Mouse (Mus musculus) heart, adult 9 months (tissue): ENCODE data around the gene Nr1i3.

Source experiments
- DNase-seq, 2 experiments: peaks; one replicate each; pipeline ENCODE4 v3.0.0; 2022; ENCODE audit warnings: low spot score in 2 of 2

Nr1i3 gene

GRCm38 (mm10) chr1:171213801-171214496 is at the start of gene Nr1i3:
Gene Nr1i3, plus strand, starts transcription at chr1:171213970.
- DNase-seq, result no peak

DNA sequence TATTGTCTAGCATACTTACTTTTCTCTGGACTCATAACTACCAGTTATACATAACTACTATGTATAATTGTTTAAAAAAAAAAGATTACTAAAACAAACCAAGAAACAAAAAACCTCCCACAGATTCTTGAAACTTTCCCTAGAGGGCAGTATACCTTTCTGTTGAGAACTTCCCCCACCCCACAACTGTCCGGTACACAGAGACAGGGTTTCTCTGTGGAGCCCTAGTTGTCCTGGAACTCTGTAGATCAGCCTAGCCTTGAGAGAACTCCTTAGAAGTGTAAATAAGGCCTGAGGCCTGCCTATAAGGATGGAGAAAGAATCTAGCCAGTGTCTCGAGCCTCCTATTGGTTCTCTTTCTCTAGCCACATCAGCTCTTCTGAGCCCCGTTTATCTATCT is 49.5 kb upstream of the Nr1i3 start:
- DNase-seq, result peak; percentile 16 to 39

DNA sequence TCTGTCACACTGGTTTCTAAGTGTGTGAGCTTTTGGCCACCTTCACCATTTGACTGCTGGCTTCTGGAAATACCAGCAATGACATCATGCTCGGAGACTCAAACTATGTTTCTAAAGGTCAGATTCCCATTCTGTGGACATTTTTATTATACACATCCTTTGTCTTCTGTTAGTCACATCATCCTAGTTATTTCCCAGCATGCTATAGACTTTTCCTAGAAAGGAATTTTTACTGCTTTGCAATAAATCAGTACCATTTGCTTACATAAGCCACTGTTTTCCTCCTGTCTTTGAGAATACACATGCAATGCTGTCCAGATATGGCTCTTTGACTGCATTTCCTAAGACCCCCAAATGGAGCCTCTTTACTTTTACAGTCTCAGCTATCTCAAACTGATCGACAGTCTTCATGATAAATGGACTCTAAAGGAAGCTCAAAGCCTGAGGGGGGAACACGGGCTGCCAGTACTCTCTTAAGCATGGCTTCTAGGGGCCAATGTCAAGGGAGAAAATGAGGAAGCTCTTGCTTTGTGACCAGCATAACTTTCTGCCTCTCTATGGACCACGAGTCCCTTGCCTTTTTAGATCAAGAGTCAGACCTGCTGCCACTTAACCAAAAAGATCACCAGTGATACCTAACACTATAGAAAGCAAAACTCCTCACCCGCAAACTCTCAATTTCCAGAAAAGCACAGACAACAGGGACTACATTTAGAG is 48.0 kb upstream of the Nr1i3 start:
- DNase-seq, result no peak

DNA sequence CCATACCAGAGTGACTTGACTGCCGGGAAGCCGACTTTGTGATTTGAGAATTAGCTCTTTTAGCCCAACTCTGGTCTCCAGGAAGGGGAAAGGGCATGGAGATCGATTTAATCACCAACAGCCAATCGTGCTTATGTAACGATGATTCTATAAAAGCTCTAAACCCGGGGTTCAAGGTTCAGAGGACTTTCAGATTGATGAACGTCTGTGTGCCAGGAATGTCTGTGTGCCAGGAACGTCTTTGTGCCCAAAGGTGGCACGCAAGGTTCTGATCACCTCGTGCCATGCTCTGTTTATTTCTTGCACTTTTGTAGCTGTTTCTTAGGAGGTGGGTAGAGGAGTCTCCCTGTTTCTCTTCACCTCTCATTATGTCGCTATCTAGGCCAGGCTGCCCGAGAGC is 44.9 kb upstream of the Nr1i3 start:
- DNase-seq, result no peak

- no peak for DNase-seq
Observed at GRCm38 (mm10) chr1:171169913-171170312, 43.9 kb upstream of the Nr1i3 start.

DNA sequence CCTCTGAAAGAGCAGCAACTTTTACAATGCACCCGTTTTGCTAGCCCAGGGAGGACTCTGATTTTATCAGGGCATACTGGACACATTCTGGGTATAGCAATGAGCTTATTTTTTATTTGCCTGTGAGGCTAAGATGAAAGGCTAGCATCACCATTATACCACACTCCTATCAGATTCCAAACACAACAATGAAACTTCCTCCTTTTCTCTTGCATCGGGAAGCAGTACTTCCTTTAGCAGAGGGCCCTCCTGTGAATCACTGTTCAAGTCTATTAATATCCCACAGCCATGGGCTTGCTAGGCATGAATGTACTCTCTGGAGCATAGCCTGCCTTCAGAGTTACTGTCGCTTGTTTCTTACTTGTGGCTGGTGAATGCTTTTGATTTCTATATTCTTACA is 42.6 kb upstream of the Nr1i3 start:
- DNase-seq, result peak; percentile 52 to 82

- DNase-seq, result no peak
Observed at GRCm38 (mm10) chr1:171172779-171173178, 41.0 kb upstream of the Nr1i3 start.

- no peak for DNase-seq
Observed at GRCm38 (mm10) chr1:171179487-171180171, 34.1 kb upstream of the Nr1i3 start.

- DNase-seq, result no peak
Observed at GRCm38 (mm10) chr1:171183025-171183424, 30.7 kb upstream of the Nr1i3 start.

- peak; percentile 74 to 78 for DNase-seq
Observed at GRCm38 (mm10) chr1:171183620-171184019, 30.1 kb upstream of the Nr1i3 start.

DNA sequence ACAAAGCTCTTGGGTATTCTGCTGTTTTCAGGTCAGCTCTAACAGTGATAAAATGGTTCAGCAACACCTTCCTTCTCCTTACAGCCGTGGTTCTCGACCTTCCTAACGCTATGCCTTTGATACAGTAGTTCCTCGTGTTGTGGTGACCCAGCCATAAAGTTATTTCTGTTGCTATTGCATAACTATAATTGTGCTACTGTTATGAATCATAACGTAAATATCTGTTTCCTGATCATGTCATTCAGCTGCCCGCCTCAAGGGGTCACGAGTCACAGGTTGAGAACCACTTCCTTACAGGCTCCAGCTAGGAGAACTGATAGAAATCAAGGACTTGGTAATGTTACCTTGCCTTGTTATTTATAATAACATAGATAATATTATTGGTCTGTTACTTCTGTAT is 29.5 kb upstream of the Nr1i3 start:
- peak in 1 of 2 experiments; percentile 66 for DNase-seq

DNA sequence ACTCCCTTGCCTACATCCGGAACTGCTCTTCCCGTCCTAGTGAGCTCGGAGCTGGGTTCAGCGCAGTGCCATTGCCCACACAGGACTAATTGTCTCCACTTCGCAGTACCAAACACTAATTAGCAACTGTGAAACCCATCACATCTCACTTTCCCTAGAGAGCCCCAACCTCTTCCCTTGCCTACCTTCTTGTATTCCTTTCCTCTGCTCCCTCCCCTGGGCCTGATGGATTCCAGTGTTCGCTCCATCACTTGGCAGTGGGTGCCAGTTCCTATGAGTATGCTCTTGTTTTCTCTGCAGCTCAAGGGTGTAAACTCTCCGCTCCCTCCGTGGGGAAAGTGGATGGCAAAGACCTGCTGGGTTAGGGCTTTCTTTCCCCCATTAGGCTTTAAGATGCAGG is 28.1 kb upstream of the Nr1i3 start:
- DNase-seq, result no peak

DNA sequence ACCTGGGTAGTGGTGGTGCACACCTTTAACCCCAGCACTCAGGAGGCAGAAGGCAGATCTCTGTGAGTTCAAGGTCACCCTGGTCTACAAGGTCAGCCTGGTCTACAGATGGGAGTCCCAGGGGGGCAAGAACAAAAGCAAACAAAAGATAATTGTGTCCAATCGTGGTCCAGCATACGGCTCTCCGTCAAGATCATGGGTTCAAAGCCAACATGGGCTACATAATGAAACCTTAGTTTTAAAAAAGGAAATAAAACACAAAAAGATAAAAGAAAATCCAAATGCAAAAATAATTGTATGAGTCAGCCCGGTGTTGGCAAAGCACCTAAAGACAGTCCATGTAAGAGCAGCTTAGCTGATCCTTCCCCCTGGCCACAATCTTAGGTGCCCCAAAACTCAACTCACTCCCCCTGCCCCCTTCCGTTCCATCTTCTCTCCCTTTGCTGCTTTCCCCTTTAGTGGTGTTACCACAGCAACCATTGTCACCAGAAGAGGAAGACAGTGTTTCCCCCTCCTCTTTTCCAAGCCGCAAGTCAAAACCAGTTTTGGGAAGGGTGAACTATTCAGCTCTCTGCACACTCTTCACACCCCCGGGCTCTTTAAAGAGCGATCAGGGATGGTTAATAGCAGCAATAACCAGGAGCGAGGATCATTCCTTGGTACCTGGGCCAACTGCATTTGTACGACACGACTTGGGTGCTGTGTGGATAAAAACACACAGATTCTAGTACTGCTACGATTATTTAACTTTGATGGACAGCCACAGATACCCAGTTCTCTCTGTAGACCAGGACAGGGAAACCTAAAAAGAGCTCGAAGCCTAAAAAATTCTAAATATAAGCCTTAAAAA is 25.7 kb upstream of the Nr1i3 start:
- no peak for DNase-seq

DNA sequence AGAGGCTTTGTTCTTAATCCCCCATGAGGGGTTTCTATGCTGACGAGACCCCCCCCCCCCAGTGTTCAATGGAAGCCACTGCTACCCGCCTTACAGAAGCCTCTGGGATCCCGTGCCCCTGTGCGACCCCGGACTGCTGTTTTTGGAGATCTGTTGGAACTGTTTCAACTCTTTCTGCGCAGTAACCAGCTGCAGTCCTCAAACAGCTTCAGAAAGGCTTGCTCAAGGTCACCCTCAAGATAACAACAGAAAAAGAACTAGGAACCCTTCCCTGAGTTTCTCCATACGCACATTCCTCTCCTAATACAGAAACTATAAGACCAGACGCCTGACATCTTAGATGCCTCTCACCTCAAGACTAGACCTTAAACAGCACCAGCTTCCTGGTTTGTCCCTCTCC is 24.7 kb upstream of the Nr1i3 start:
- DNase-seq, result peak in 1 of 2 experiments; percentile 62

DNA sequence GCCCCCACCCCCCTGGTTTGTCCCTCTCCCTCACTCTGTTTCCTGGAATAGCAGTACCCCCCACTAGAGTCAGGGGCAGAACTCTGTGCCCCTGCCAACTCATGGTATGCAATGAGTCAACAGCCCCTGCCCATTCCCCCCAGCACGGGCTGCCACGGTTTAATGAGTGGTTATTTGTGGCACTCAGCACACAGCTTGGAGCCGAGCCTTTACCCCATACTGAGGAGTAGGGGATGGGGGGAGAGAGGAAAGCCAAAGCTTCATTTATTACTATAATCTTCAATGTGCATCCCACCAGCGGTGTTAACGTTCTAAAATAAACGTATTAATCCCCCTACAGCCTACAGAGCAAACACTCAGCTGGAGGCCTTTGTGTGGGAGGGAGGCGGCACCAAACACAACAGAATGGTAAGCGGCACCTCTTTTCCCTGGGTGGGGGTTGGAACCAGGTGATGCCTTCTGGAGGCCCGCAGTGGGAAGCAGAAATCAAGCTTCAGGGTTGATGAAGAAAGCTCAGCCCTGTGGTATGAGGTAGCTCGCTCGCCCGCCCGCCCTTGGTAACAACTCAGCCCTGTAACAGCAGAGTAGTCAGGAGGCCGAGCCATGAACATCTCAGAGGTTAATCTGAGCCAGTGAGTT is 24.2 kb upstream of the Nr1i3 start:
- DNase-seq, result peak in 1 of 2 experiments; percentile 23

GRCm38 (mm10) chr1:171190832-171191231 is 22.9 kb upstream of the Nr1i3 start:
- DNase-seq, result no peak

DNA sequence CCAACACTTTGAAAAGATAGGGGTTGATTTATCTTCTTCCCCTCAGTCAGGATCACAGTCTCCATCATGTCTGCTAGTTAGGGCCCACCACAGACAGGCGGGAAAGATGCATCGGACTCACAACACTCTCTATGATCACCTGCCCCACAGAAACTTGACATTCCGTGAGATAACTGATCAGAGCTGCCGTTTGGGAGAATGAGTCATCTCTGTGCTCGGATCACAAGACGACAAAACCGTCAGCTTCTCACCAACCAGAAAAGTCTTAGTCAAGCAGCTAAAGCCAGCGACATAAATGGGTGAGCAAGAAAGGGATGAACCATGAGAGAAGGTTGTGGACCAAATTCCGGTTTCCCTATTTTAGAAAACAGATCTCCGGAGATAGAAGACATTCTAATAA is 21.5 kb upstream of the Nr1i3 start:
- DNase-seq, result no peak

- DNase-seq, result no peak
Observed at GRCm38 (mm10) chr1:171193093-171193840, 20.5 kb upstream of the Nr1i3 start.

DNA sequence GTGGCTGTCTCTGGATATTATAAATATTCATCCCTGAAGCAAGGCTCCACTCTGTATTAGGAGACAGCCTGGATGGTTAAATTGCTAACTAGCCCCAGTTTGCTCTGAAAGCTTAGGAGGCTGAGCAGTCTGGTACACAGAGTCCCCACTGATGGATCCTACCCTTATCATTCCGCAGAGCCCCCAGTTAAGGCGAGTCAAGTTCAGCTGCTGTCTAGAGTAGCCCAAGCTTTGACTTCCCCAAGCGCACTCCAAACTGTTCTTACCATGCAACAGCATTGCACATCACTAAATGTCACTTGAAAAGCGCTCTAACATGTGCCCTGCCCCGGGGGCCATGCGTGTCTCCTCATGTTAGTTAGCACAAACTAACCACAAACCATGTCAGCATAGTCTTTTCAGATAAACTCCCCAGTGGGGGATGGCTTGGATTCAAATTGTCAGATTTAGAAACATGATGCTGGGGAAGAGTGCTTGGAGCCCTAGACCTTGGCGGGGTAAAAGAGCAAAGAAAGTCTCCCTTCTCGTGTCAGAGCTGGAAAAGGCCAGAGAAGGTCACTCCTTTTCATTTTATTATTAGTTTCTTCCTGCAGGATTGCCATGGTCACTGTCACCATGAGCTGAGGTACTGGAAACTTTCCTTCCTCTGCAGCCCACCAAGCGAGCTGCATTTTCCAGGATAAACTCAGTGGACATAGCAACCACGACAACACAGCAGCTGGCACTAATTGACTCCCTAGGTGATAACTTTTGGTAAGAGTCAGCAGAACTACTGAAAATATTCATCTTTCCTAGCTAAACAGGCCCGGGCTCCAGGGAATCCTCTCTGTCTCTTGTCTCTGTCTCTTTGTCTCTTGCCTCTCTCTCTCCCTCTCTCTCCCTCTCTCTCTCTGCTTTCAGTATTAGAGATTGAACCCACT is 19.6 kb upstream of the Nr1i3 start:
- DNase-seq, result no peak
